In genomic region chr11:90417011-90417410, GRCm38 (mm10) we compare ENCODE assay signal across 12 mouse cellular contexts. TPM values are rescaled to one million over a fixed set of nuclear protein-coding genes. Genes with fewer than 3 reads are reported as not detected.
DNase-seq lines count a peak whose midpoint lies in the region; ATAC-seq lines count a peak whose summit lies in the region.
"Had no signal": no experiment of that assay in that cellular context is flagged by ENCODE, and none has a peak within 500 bp of the region (broad histone marks: within the 10 kb centered on the region; RNA-seq: fewer than 3 reads in every experiment).

No protein-coding gene starts in this region.

- no peak for DNase-seq in forebrain, embryonic 14.5 days (ENCODE audit: low spot score)
- DNase-seq in layer of hippocampus, adult 11-12 months (ENCODE audit: low spot score) = peak; percentile 39
- no peak for DNase-seq in layer of hippocampus, adult 9-10 months (ENCODE audit: low spot score)
- no peak for DNase-seq in midbrain, embryonic 14.5 days
- DNase-seq in layer of hippocampus, adult 9-11 months = peak; percentile 80
- no peak for DNase-seq in retina, postnatal 1 day
- DNase-seq: gastrocnemius, postnatal 25 days; kidney, adult 18-20 months had no signal

- no peak overlapping the region for H3K4me3 ChIP-seq in forebrain, embryonic 12.5 days (replicated peaks)
- H3K4me3 ChIP-seq in forebrain, embryonic 14.5 days (ENCODE audit: low read depth, low read length) = no peak overlapping the region
- no peak overlapping the region for H3K4me3 ChIP-seq in midbrain, embryonic 13.5 days (replicated peaks)
- no peak overlapping the region for H3K4me3 ChIP-seq in midbrain, embryonic 14.5 days (replicated peaks; ENCODE audit: low read depth, low read length)

- 75% methylated on average over 5 of the region's 5 CpGs for WGBS in forebrain, embryonic 12.5 days
- 75% methylated on average over 5 of the region's 5 CpGs for WGBS in forebrain, embryonic 14.5 days
- 69% methylated on average over 5 of the region's 5 CpGs for WGBS in midbrain, embryonic 13.5 days
- WGBS in midbrain, embryonic 14.5 days = 73% methylated on average over 5 of the region's 5 CpGs

- H3K27ac ChIP-seq in forebrain, embryonic 12.5 days = no peak overlapping the region
- no peak overlapping the region for H3K27ac ChIP-seq in forebrain, embryonic 14.5 days (ENCODE audit: low read depth, low read length)
- no peak overlapping the region for H3K27ac ChIP-seq in midbrain, embryonic 13.5 days
- H3K27ac ChIP-seq in midbrain, embryonic 14.5 days (replicated peaks; ENCODE audit: low read depth, low read length) = no peak overlapping the region
- H3K27ac ChIP-seq: forebrain, embryonic 15.5 days; stomach, postnatal 0 days had no signal

- 0 out of 2 replicates have a peak, but pooled peaks cover 3% of the 10 kb centered on the region for H3K4me1 ChIP-seq in forebrain, embryonic 12.5 days
- peaks cover 2% of the 10 kb centered on the region; the same call in 1 of the 2 replicates for H3K4me1 ChIP-seq in forebrain, embryonic 14.5 days (ENCODE audit: control insufficient read depth, insufficient read depth, low read length)
- peaks cover 11% of the 10 kb centered on the region for H3K4me1 ChIP-seq in midbrain, embryonic 13.5 days (replicated peaks)
- peaks cover 4% of the 10 kb centered on the region for H3K4me1 ChIP-seq in midbrain, embryonic 14.5 days (ENCODE audit: control insufficient read depth, insufficient read depth, low read length)

- H3K36me3 ChIP-seq in forebrain, embryonic 12.5 days (replicated peaks) = no peaks in the 10 kb centered on the region
- no peaks in the 10 kb centered on the region for H3K36me3 ChIP-seq in forebrain, embryonic 14.5 days (ENCODE audit: control insufficient read depth, insufficient read depth, low read length)
- no peaks in the 10 kb centered on the region for H3K36me3 ChIP-seq in midbrain, embryonic 13.5 days
- H3K36me3 ChIP-seq in midbrain, embryonic 14.5 days (ENCODE audit: control insufficient read depth, insufficient read depth, low read length) = no peaks in the 10 kb centered on the region
- H3K36me3 ChIP-seq: forebrain, embryonic 15.5 days had no signal

- H3K4me2 ChIP-seq in forebrain, embryonic 12.5 days = no peak overlapping the region
- no peak overlapping the region for H3K4me2 ChIP-seq in forebrain, embryonic 14.5 days (ENCODE audit: low read length)
- peak overlapping the region; percentile 63; the same call in 1 of the 2 replicates for H3K4me2 ChIP-seq in midbrain, embryonic 13.5 days (replicated peaks)
- H3K4me2 ChIP-seq in midbrain, embryonic 14.5 days (ENCODE audit: low read length) = no peak overlapping the region

- no peak overlapping the region for H3K9ac ChIP-seq in forebrain, embryonic 12.5 days
- no peak overlapping the region for H3K9ac ChIP-seq in forebrain, embryonic 14.5 days (ENCODE audit: low read length)
- H3K9ac ChIP-seq in midbrain, embryonic 13.5 days (replicated peaks) = no peak overlapping the region
- no peak overlapping the region for H3K9ac ChIP-seq in midbrain, embryonic 14.5 days (replicated peaks; ENCODE audit: low read length)

- ATAC-seq in forebrain, embryonic 12.5 days (ENCODE audit: low FRiP score) = 0 out of 2 replicates have a peak, but pooled peaks have one; percentile 2
- ATAC-seq in forebrain, embryonic 14.5 days = no peak
- ATAC-seq in midbrain, embryonic 13.5 days = no peak
- ATAC-seq in midbrain, embryonic 14.5 days (ENCODE audit: low FRiP score, low TSS enrichment) = no peak

- H3K9me3 ChIP-seq in forebrain, embryonic 12.5 days = no peaks in the 10 kb centered on the region
- H3K9me3 ChIP-seq in forebrain, embryonic 14.5 days (replicated peaks; ENCODE audit: control insufficient read depth, low read length) = no peaks in the 10 kb centered on the region
- no peaks in the 10 kb centered on the region for H3K9me3 ChIP-seq in midbrain, embryonic 13.5 days
- no peaks in the 10 kb centered on the region for H3K9me3 ChIP-seq in midbrain, embryonic 14.5 days (ENCODE audit: control insufficient read depth, low read length)
- H3K9me3 ChIP-seq: forebrain, embryonic 15.5 days had no signal

- peaks cover 43% of the 10 kb centered on the region for H3K27me3 ChIP-seq in forebrain, embryonic 12.5 days
- H3K27me3 ChIP-seq in forebrain, embryonic 14.5 days (replicated peaks; ENCODE audit: control insufficient read depth, insufficient read depth, low read length) = peaks cover 9% of the 10 kb centered on the region; the same call in 1 of the 2 replicates
- H3K27me3 ChIP-seq in midbrain, embryonic 13.5 days = peaks cover 32% of the 10 kb centered on the region
- peaks cover 13% of the 10 kb centered on the region for H3K27me3 ChIP-seq in midbrain, embryonic 14.5 days (ENCODE audit: control insufficient read depth, insufficient read depth, low read length)

RNA-seq across cellular contexts. Expression of gene Hlf, which starts 26.3 kb away (rescaled TPM):
- 2.2 and 3.3 TPM in 2 replicates for polyA plus RNA-seq in forebrain, embryonic 12.5 days (2016; fragmentation: Nextera tagmentation; extraction: Ambion mirVana)
- polyA plus RNA-seq in forebrain, embryonic 14.5 days (2014; fragmentation: Nextera tagmentation; extraction: Ambion mirVana) = 3.5 and 4.9 TPM in 2 replicates
- 4.1 and 4.4 TPM in 2 replicates for polyA plus RNA-seq in midbrain, embryonic 13.5 days (2015; fragmentation: Nextera tagmentation; extraction: Ambion mirVana)
- polyA plus RNA-seq in midbrain, embryonic 14.5 days (2014; fragmentation: Nextera tagmentation; extraction: Ambion mirVana) = 2.1 and 3.4 TPM in 2 replicates

Comparison
In these comparisons a context has a peak if more than half of its experiments do, and no peak if none do; other contexts are left out.
1. DNase-seq: peak in layer of hippocampus, adult 11-12 months (single experiment) and layer of hippocampus, adult 9-11 months (single experiment); none in forebrain, embryonic 14.5 days (single experiment), layer of hippocampus, adult 9-10 months (single experiment), midbrain, embryonic 14.5 days (single experiment) and retina, postnatal 1 day (single experiment).